Mouse (Mus musculus) stomach, postnatal 0 days (tissue): ENCODE measurements around the gene Smpd3.

ENCODE experiments used
- CTCF ChIP-seq: IDR thresholded peaks from 2 replicates; pipeline ENCODE4 v1.5.1; 2016; ENCODE audit warnings: antibody characterized with exemption, low read depth, mild to moderate bottlenecking, moderate library complexity
- EP300 ChIP-seq: optimal IDR thresholded peaks from 2 replicates; pipeline ENCODE3; 2016; ENCODE audit warnings: antibody characterized with exemption

- TF ChIP-seq CTCF (no peak), EP300 (no peak)
Measured at GRCm38 (mm10) chr8:106333346-106333745, 4.4 kb downstream of the Smpd3 start.
